Mouse (Mus musculus) lung, embryonic 16.5 days (tissue): ENCODE results near the gene Psmd5. TPM values are rescaled to one million over a fixed set of nuclear protein-coding genes. Genes with fewer than 3 reads are reported as not detected.
"Not testable (repeated sequence)": the region's sequence is repeated elsewhere in the genome, so short reads cannot be mapped to it uniquely, and the experiment has no call there.

Source experiments
- ATAC-seq: fragments of 200-750 bp; cut with Nextera tagmentation; 2 replicates; pipeline ENCODE4 v1.8.0; 2017; ENCODE audit warnings: low read depth, mild to moderate bottlenecking, moderate library complexity
- H3K27ac ChIP-seq: fragments of 300-500 bp; sonication (generic); 2 replicates; pipeline ENCODE4 v1.5.1; 2014; ENCODE audit warnings: mild to moderate bottlenecking, control low read depth, low read length
- H3K27me3 ChIP-seq: fragments of 300-500 bp; sonication (generic); 2 replicates; pipeline ENCODE4 v1.6.1; 2014; ENCODE audit warnings: low read depth, low read length, mixed read lengths; ENCODE audit not compliant: control insufficient read depth, insufficient read depth
- H3K36me3 ChIP-seq: fragments of 300-500 bp; sonication (generic); 2 replicates; pipeline ENCODE4 v1.6.1; 2014; ENCODE audit warnings: low read length; ENCODE audit not compliant: control insufficient read depth, insufficient read depth
- H3K4me1 ChIP-seq: fragments of 300-500 bp; sonication (generic); replicated peaks from 2 replicates; pipeline ENCODE4 v1.6.1; 2014; ENCODE audit warnings: low read length, mixed read lengths; ENCODE audit not compliant: control insufficient read depth, insufficient read depth
- H3K4me2 ChIP-seq: fragments of 300-500 bp; sonication (generic); 2 replicates; pipeline ENCODE4 v1.6.1; 2014; ENCODE audit warnings: low read depth, low read length, control low read depth
- H3K4me3 ChIP-seq: fragments of 300-500 bp; sonication (generic); 2 replicates; pipeline ENCODE4 v1.5.1; 2014; ENCODE audit warnings: mild to moderate bottlenecking, low read length, control low read depth
- H3K9ac ChIP-seq: fragments of 300-500 bp; sonication (generic); 2 replicates; pipeline ENCODE4 v1.6.1; 2014; ENCODE audit warnings: low read length, control low read depth
- H3K9me3 ChIP-seq: fragments of 300-500 bp; sonication (generic); 2 replicates; pipeline ENCODE4 v1.6.1; 2016; ENCODE audit warnings: low read length; ENCODE audit not compliant: control insufficient read depth
- WGBS: fragments of 180-500 bp; shearing (Covaris S2); extraction: QIAGEN DNeasy Blood & Tissue Kit; methylation state at CpG from one replicate; pipeline ENCODE4 v1.1.7; 2014; 5-methylcytosine and 5-hydroxymethylcytosine counted together
- polyA plus RNA-seq: library from polyadenylated mRNA; unstranded; fragments of >200 nt; fragmentation: Nextera tagmentation; extraction: Ambion mirVana; gene quantifications from 2 replicates; pipeline ENCODE4 v1.2.1, GENCODE M21; 2015

Gene Psmd5
- polyA plus RNA-seq, 1 experiment from 2014 or later = 104 TPM

DNA sequence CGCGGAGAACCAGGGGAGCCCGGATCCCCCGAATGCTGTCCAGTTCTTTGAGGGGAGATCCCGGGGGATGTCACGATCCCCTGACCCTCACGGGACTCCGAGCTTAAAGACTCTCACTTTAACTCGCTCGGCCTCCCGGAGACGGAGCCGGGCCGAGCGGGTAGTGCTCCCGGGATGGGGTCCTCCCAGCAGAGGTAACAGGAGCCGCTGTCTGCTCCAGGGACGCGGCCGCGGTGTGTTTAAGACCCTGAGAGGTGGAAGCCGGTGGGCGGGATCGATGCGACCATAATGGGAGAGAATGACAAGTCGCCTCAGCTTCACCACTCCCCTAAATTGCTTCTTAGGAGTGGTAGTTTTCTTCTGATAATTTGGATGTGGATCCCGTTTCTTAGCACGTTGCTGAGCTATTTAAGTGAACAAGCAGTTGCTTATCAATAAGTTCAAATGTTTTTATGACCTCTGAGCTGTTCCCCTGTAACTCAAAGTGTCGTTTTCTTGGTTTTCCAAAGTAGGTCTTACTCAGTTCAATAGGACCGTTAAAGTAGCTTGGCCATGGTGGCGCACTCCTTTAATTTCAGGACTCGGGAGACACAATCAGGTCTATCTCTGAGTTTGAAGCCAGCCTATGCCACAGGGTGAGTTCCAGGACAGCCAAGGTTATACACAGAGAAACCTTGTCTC, 72.1 kb downstream of the Psmd5 start:
- H3K4me1 ChIP-seq = peaks cover 20% of the 10 kb centered on the region
- peak; percentile 47 for ATAC-seq
- peak overlapping the region; percentile 71 for H3K4me3 ChIP-seq
- WGBS = 0% methylated on average over 21 of the region's 32 CpGs
- peak overlapping the region; percentile 79 for H3K4me2 ChIP-seq
- not testable (repeated sequence) for H3K27me3 ChIP-seq, H3K36me3 ChIP-seq, H3K9me3 ChIP-seq
- peak overlapping the region; percentile 87 for H3K9ac ChIP-seq
- H3K27ac ChIP-seq = peak overlapping the region; percentile 86

DNA sequence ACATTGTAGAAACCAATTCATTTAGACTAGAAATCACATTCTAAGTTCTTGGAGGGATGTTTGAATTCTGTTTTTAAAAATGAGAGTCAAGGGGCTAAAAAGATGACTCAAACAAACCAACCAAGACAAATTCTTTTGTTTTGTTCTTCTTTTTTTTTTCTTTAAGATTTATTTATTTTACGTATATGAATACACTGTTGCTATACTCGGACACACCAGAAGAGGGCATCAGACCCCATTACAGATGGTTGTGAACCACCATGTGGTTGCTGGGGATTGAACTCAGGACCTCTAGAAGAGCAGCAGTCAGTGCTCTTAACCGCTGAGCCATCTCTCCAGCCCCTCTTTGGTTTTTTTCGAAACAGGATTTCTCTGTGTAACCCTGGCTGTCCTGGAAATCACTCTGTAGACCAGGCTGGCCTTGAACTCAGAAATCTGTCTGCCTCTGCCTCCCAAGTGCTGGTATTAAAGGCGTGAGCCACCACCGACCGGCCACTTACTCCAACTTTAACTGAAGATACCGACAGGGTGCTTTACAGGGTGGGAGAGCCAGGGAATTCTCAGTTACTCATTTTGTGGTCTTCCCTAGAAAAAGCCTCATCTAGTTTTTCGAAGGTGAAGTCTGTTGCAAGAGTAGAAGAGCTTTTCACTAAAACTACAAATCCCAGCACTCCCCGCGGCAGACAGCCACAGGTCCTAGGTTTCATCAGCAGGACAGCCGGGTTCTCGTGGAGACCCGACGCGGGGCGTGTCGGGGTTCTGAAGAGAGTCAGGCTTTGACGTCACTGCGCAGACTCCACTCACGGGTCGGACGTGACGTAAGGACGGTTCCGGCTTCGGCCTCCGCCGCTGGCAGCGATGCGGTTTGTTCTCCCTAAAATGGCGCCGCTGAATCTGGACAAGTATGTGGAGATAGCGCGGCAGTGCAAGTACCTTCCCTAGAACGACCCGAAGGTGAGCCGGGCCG, 73.0 kb downstream of the Psmd5 start:
- Histone ChIP-seq H3K9ac (peak overlapping the region; percentile 87), H3K27ac (peak overlapping the region; percentile 86), H3K36me3 (peaks cover 5% of the 10 kb centered on the region; the same call in 1 of the 2 replicates), H3K27me3 (no peaks in the 10 kb centered on the region), H3K4me2 (peak overlapping the region; percentile 48), H3K4me1 (peaks cover 20% of the 10 kb centered on the region), H3K4me3 (peak overlapping the region; percentile 71), H3K9me3 (no peaks in the 10 kb centered on the region)
- 4% methylated on average over 39 of the region's 39 CpGs for WGBS
- ATAC-seq = peak; percentile 97

DNA sequence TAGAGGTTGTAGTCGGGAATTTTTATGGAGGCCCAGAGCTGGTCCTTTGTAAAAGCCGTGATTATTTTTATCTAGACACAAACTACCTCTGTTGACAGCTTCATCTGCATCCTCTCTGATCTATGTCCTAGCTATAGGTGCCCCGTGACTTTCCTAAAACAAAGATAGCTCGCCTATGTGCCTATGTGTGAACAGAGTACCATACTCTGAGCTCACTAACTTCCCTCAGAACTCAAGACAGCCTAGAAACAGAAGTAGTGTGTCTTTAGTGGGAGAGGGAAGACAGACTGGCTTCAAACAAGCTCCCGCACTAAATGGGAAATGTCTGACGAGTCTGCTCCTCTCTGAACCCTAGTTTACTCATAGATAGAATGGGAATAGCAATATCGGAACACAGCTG, 74.4 kb downstream of the Psmd5 start:
- 76% methylated on average over 7 of the region's 7 CpGs for WGBS
- Histone ChIP-seq H3K27me3 (no peaks in the 10 kb centered on the region), H3K9me3 (no peaks in the 10 kb centered on the region), H3K9ac (no peak overlapping the region), H3K4me2 (peak overlapping the region; percentile 69), H3K36me3 (peaks cover 5% of the 10 kb centered on the region; the same call in 1 of the 2 replicates), H3K4me1 (peaks cover 20% of the 10 kb centered on the region), H3K4me3 (peak overlapping the region; percentile 83; the same call in 1 of the 2 replicates), H3K27ac (no peak overlapping the region)
- ATAC-seq = no peak

Other genes starting within 250 kb of the Psmd5 start
- gene Gapvd1, start 119.7 kb downstream of the Psmd5 start, polyA plus RNA-seq = 78.3 and 86.3 TPM in 2 replicates
- gene Hspa5, start 103.0 kb downstream of the Psmd5 start, polyA plus RNA-seq = 940 and 945 TPM in 2 replicates
- gene Rabepk, start 75.1 kb downstream of the Psmd5 start, polyA plus RNA-seq = 35.4 and 36.3 TPM in 2 replicates
- 81.8 and 89.5 TPM in 2 replicates for gene Fbxw2, start 48.7 kb downstream of the Psmd5 start, polyA plus RNA-seq
- not detected in 2 replicates for gene Gm34653, start 42.0 kb downstream of the Psmd5 start, polyA plus RNA-seq
- gene Cutal, start 572 bp downstream of the Psmd5 start, polyA plus RNA-seq = 0.65 and 1.0 TPM in 2 replicates
- 3.4 and 4.6 TPM in 2 replicates for gene Phf19, start 39.1 kb upstream of the Psmd5 start, polyA plus RNA-seq
- gene Traf1, start 86.8 kb upstream of the Psmd5 start, polyA plus RNA-seq = 4.3 and 4.7 TPM in 2 replicates
- gene Hc, start 186.5 kb upstream of the Psmd5 start, polyA plus RNA-seq = 2.4 and 4.2 TPM in 2 replicates
- gene AI182371, start 226.6 kb upstream of the Psmd5 start, polyA plus RNA-seq = 0.65 and 1.2 TPM in 2 replicates
- 23.7 and 26.2 TPM in 2 replicates for gene Cntrl, start 234.5 kb upstream of the Psmd5 start, polyA plus RNA-seq